Mouse (Mus musculus) skeletal muscle tissue, postnatal 0 days (tissue): Measurements from ENCODE around the gene Lpcat2b. TPM values are rescaled to one million over a fixed set of nuclear protein-coding genes. Genes with fewer than 3 reads are reported as not detected.

Experiments used
- polyA plus RNA-seq: library from polyadenylated mRNA; unstranded; fragments of >200 nt; fragmentation: Nextera tagmentation; extraction: Ambion mirVana; gene quantifications from 2 replicates; pipeline ENCODE4 v1.2.1, GENCODE M21; 2015

Gene Lpcat2b
- polyA plus RNA-seq = not detected in 2 replicates

DNA sequence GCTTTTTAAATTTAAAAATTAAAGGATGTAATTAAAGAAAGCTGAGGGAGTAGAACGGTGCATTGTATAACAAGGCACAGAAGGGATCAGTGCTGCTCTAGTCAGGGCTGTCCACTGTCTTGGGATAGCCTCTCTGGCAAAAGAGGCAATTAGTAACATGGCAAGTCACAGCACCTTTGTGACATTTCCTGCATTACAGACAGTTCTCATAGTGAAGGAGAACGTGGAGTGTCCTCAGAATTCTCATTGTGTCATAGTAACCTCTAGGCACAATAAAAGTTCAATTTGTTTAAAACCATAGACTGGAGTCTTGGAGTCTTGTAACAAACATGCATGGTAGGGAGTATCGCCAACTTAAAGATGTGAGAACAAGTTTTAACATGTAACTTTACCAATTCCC, at the start of gene Lpcat2b:
Gene Lpcat2b (plus strand): TSS at position 301 of the 400 bp plus-strand sequence.

DNA sequence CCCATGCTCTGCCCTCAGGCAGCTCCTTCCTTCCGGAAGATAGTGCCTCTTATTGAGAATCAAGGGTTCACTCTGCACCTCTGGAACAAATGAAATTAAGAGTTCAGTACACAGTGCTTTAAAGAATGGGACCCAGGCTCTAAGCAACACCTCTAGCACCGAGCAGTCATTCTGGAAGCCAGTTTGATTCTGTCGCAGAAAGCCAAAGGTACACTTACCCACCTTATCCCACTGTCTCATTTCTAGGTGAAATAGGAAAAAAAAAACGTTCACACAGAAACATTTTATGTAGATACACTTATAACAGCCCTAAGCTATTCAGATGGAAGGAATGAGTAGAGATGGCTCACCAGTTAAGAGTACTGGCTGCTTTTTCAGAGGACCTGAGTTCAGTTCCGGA, 28.9 kb upstream of the Lpcat2b start, which contains the start of gene Ephx4:
Gene Ephx4 (plus strand): TSS at position 301 of the 400 bp plus-strand sequence.

DNA sequence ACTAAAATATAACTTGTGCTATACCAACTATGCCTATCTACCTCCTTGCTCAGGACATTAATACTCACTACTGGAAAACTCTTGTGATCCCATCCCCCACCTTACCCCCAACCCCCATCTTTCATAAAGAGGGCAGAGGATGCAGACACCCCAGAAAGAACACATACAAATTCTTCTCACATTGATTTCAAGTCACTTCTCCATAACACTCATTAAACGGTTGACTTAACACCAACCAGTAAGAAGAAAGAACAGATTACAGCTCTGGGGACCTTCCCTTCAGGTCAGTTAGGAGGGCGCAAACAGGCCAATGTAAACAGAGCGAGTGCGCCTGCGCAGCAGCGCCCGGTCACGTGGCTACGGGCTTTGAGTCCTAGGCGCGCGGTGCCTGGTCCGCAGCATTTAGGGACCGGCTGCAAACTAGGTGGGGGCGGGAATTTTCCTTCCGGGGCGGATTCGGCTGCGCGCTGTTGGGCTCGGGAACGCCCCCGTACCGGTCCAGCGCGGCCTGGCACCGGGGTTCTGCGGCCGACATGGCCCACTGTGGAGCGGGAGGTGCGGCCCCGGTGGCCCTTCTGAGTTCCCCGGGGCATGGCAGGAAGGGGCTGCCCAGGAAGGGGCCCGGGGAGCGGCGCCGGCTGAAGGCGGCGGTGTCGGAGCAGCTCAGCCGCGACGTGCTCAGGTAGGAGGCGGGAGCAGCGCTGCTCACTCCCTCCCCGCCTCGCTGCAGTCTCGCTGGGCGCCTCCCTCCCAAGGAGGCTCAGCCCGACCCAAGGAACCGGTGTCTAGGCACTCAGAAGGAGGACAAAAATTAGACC, 6.3 kb downstream of the Lpcat2b start, which contains the start of gene Btbd8:
Gene Btbd8 (plus strand): TSS at position 534 of the 818 bp plus-strand sequence.

Other genes with a start within 250 kb of the Lpcat2b start
- 19.2 and 20.0 TPM in 2 replicates for gene Tgfbr3, start 141.9 kb upstream of the Lpcat2b start, polyA plus RNA-seq
- 2.2 and 2.5 TPM in 2 replicates for gene Brdt, start 100.4 kb upstream of the Lpcat2b start, polyA plus RNA-seq
- 3.0 and 4.5 TPM in 2 replicates for gene Ephx4, start 28.8 kb upstream of the Lpcat2b start, polyA plus RNA-seq
- 4.3 and 5.5 TPM in 2 replicates for gene Btbd8, start 6.4 kb downstream of the Lpcat2b start, polyA plus RNA-seq
- gene Gm42669, start 76.1 kb downstream of the Lpcat2b start, polyA plus RNA-seq = 0.14 and 0.35 TPM in 2 replicates
- gene 1700028K03Rik, start 103.2 kb downstream of the Lpcat2b start, polyA plus RNA-seq = 0.04 TPM in 1 of 2 replicates, not detected in the other
- gene Rpap2, start 165.8 kb downstream of the Lpcat2b start, polyA plus RNA-seq = 12.9 and 13.4 TPM in 2 replicates
- gene Glmn, start 166.3 kb downstream of the Lpcat2b start, polyA plus RNA-seq = 18.2 and 20.7 TPM in 2 replicates